Mouse (Mus musculus) thymus, postnatal 36 days (tissue): Measurements from ENCODE around the gene Gm11938.

ENCODE experiments used
- DNase-seq, 2 experiments: peaks; one replicate each; pipeline ENCODE4 v3.0.0; 2022; ENCODE audit warnings: mixed read lengths in 2 of 2

Gene Gm11938

DNA sequence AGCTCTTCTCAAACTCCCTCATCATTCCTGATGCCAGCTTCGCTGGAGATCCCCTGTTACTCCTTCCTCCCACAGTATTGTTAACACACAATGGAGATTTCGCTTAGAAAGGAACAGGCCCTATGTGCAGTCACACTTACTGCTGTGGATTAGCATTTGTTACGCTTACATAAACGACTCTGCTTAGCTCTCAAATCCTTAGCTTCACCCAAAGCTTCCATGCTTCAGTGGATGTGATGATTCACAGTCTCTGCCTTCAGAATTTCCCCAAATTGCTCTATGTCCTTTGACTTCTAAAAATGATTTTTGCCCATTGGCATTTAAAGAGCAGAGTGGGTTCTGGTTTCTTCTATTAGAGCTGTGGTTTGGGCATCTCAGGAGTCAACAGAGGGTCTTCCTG, 29.9 kb downstream of the Gm11938 start:
- DNase-seq: no peak

DNA sequence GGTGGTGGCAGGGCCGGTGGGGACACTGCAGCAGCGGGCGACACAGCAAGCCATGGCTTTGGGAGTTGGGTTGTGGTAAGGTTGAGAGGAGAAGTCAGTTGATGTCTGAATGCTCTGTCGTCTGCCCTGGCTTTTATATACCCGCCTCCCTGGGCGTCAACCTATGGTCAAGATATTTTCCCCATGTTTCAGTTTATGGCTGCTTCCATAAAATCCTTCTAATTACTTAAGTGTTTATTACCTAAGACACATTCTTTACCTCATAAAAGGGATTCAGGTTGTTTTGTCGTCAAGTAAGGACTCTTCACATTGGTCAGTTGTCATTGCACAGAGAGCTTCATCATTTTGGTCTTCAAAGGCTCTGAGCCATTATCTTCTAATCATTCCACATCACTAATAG, 36.6 kb downstream of the Gm11938 start, which contains the start of gene Krtap3-1:
TSS of gene Krtap3-1 (minus strand) at position 101 of the 400 bp plus-strand sequence.
- no peak for DNase-seq

DNA sequence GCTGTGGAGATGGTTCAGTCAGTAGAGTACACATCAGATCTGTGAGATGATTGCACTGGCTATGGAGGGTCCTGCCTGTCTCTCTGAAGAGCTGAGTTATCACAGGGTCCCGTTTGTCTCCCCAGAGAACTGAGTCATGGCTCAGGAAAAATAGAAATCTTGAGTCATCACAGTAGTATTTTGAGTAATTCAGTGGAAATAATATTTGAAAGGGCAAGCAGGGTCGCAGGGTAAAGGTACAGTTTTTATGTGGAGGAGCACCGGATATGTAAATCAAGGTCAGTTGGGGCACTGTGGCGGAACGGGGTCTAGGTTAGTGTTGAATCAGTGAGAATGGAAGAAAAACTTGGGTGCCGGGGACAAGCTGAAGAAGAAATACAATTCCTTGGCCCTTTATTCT, 40.5 kb downstream of the Gm11938 start:
- no peak for DNase-seq

DNA sequence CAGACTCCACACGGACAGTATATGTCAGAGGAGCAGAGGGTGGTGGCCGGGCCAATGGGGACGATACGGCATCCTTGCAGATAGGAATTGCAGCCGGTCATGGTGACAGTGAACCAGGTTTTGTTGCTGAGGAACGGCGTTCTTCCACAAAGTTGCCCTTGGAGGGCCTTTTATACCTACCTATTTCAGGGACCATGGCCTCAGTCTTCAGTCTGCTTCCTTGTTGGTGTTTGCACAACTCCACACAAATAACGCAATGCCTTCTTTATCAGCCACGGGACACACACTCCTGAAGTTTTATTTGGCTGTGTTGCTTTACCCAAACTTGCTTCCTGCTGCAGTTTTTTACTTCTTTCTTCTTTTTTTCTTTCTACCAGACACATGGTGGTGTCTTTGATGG, 43.7 kb downstream of the Gm11938 start, which contains the start of gene Gm11939:
TSS of gene Gm11939 (minus strand) at position 101 of the 400 bp plus-strand sequence.
- no peak for DNase-seq

DNA sequence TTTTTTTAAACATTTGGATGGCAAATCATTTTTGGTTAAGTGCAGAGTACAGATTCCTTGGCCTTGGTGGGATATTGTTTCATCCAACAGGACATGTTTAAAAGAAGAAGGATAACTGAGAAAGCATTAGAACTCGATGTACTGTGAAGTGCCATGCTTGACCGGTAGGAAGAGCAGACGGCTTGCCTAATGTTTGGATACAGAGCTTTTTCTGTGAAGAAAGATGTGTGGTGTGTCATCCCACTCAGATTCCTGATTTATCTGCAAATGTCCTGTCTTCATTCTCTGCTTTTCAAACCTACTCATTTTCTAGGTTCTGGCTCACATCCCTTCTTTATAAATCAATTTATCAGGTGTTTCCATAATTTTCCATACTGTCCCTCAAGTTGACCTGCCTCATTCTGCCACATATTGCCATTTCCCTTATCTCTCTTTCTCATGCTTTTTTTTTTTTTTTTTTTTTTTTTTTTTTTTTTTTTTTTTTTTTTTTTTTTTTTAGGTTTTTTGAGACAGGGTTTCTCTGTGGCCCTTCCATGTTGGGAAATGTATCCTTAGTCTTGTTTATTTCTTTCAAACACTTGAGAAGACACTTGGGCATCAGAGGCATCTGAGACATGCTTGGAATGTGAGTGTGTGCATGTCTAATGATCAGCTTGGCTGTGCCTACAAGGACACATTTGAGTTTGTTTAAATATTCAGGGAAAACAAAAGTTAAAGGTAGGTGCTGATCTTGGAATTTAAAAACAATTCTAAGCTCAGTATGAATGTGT, 44.9 kb downstream of the Gm11938 start:
- DNase-seq: no peak

DNA sequence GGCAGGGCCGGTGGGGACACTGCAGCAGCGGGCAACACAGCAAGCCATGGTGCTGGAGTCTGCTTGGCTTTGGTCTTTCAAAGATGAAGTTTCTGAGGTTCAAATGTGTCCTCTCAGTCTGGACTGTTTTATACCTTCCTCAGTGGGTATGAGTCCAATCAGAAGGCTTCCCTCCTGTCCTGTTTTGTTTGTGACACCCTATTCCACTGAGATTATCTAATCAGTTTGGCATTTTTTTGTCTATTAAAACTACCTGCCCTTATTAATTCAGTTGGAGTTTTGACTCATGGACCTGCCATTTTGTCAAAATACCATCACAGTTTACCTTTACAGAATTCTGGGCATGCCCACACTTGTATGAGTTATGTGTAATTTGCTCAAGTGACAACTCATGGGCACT, 46.4 kb downstream of the Gm11938 start, which contains the start of gene Krtap3-2:
TSS of gene Krtap3-2 (minus strand) at position 101 of the 400 bp plus-strand sequence.
- no peak for DNase-seq

DNA sequence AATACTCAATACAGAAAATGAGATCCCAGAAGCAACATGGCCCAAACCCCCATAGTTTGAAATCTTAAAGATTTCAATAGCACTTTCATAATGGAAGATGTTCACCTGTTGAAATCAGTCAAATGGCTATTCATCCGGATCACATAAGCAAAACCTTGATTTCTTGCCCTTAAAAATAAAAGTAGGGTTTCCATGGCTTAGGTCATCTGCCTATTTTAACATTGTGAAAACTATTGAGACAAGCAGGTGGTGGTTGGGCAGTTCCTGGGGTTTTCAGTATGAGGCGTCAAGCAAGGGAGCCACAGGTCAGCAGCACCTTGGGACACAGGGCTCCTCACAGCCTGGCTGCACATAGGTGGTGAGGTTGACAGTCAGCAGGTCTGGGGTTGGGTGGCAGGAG, 46.9 kb downstream of the Gm11938 start:
- DNase-seq: no peak
